Mouse (Mus musculus) kidney, adult 2 months (tissue): Measurements from ENCODE around the gene Ly6g6e. TPM values are rescaled to one million over a fixed set of nuclear protein-coding genes. Genes with fewer than 3 reads are reported as not detected.
A peak's percentile ranks its signal among the peaks of the same experiment; 100 is the strongest.

ENCODE experiments used
- DNase-seq: peaks from one replicate; pipeline ENCODE4 v3.0.0; 2021
- H3K27ac ChIP-seq: fragments of 200-500 bp; 2 replicates; pipeline ENCODE4 v1.5.1; 2012; ENCODE audit warnings: low read depth, low read length, control low read depth, inconsistent platforms; ENCODE audit not compliant: insufficient read depth
- H3K27me3 ChIP-seq: fragments of 200-500 bp; replicated peaks from 2 replicates; pipeline ENCODE4 v1.6.1; 2012; ENCODE audit warnings: mild to moderate bottlenecking, moderate library complexity, low read length, inconsistent platforms; ENCODE audit not compliant: control insufficient read depth, insufficient read depth
- H3K36me3 ChIP-seq: fragments of 200-500 bp; 2 replicates; pipeline ENCODE4 v1.6.1; 2012; ENCODE audit warnings: mild to moderate bottlenecking, moderate library complexity, low read length, inconsistent platforms; ENCODE audit not compliant: control insufficient read depth, insufficient read depth
- H3K4me1 ChIP-seq: fragments of 200-500 bp; 2 replicates; pipeline ENCODE4 v1.6.1; 2011; ENCODE audit warnings: low read length; ENCODE audit not compliant: control insufficient read depth, insufficient read depth
- H3K4me3 ChIP-seq: fragments of 200-500 bp; 2 replicates; pipeline ENCODE4 v1.5.1; 2011; ENCODE audit warnings: mild to moderate bottlenecking, low read depth, low read length, control low read depth; ENCODE audit not compliant: insufficient read depth
- CTCF ChIP-seq: fragments of 200-500 bp; conservative IDR thresholded peaks from 2 replicates; pipeline ENCODE4 v1.5.1; 2011; ENCODE audit warnings: low read depth, mild to moderate bottlenecking, control low read depth, low read length, moderate library complexity, mixed read lengths; ENCODE audit not compliant: insufficient read depth, insufficient read length
- POLR2A ChIP-seq: fragments of 200-500 bp; IDR thresholded peaks from one replicate; pipeline ENCODE4 v1.6.1; 2011; ENCODE audit warnings: low read depth, low read length, control low read depth
- WGBS: fragments of 180-500 bp; shearing (Covaris S2); methylation state at CpG from one replicate; pipeline ENCODE4 v1.1.7; 2018; 5-methylcytosine and 5-hydroxymethylcytosine counted together
- polyA plus RNA-seq: library from polyadenylated mRNA; depleted of rRNA; stranded (reverse); fragments of >200 nt; gene quantifications from 2 replicates; pipeline ENCODE4 v1.2.3, GENCODE M21; 2012

Ly6g6e gene
- polyA plus RNA-seq, 1 experiment = 2.5 TPM

- no peaks in the 10 kb centered on the region for H3K36me3 ChIP-seq
- DNase-seq = no peak
- no peak for TF ChIP-seq POLR2A
- TF ChIP-seq CTCF = no peak
- 76% methylated on average over 17 of the region's 17 CpGs for WGBS
- H3K4me3 ChIP-seq = no peak overlapping the region
- no peak overlapping the region for H3K27ac ChIP-seq
- no peaks in the 10 kb centered on the region for H3K27me3 ChIP-seq
- H3K4me1 ChIP-seq = no peaks in the 10 kb centered on the region; the same call in 1 of the 2 replicates
Observed at GRCm38 (mm10) chr17:35068213-35068914, 8.3 kb upstream of the Ly6g6e start.

- TF ChIP-seq POLR2A (no peak), CTCF (no peak; the same call in 1 of the 2 replicates)
- 67% methylated on average over 6 of the region's 6 CpGs for WGBS
- no peak overlapping the region for H3K27ac ChIP-seq
Observed at GRCm38 (mm10) chr17:35070556-35071229, 6.0 kb upstream of the Ly6g6e start.

GRCm38 (mm10) chr17:35071454-35071853 is 5.2 kb upstream of the Ly6g6e start:
- Histone ChIP-seq H3K4me1 (no peaks in the 10 kb centered on the region), H3K4me3 (no peak overlapping the region), H3K27me3 (no peaks in the 10 kb centered on the region), H3K27ac (no peak overlapping the region), H3K36me3 (no peaks in the 10 kb centered on the region)
- peak; percentile 29 for DNase-seq
- no peak for TF ChIP-seq POLR2A
- no peak for TF ChIP-seq CTCF
- 54% methylated on average over 9 of the region's 9 CpGs for WGBS

More at GRCm38 (mm10) chr17:35070556-35071229, 6.0 kb upstream of the Ly6g6e start:
- Histone ChIP-seq H3K4me3 (no peak overlapping the region), H3K27me3 (no peaks in the 10 kb centered on the region), H3K4me1 (no peaks in the 10 kb centered on the region), H3K36me3 (no peaks in the 10 kb centered on the region)
- no peak for DNase-seq

GRCm38 (mm10) chr17:35074097-35074496 is 2.6 kb upstream of the Ly6g6e start:
- Histone ChIP-seq H3K4me1 (peaks cover 10% of the 10 kb centered on the region; the same call in 1 of the 2 replicates), H3K27me3 (no peaks in the 10 kb centered on the region), H3K36me3 (no peaks in the 10 kb centered on the region), H3K4me3 (no peak overlapping the region), H3K27ac (no peak overlapping the region)
- no peak for DNase-seq
- WGBS = 56% methylated on average over 17 of the region's 17 CpGs
- TF ChIP-seq CTCF = no peak
- no peak for TF ChIP-seq POLR2A

GRCm38 (mm10) chr17:35077285-35077684 is 583 bp downstream of the Ly6g6e start:
- peaks cover 10% of the 10 kb centered on the region; the same call in 1 of the 2 replicates for H3K4me1 ChIP-seq
- no peak for TF ChIP-seq CTCF
- DNase-seq = no peak
- H3K36me3 ChIP-seq = no peaks in the 10 kb centered on the region
- peak overlapping the region; percentile 66 for H3K4me3 ChIP-seq
- no peaks in the 10 kb centered on the region for H3K27me3 ChIP-seq
- 21% methylated on average over 2 of the region's 2 CpGs for WGBS
- peak overlapping the region; percentile 81 for H3K27ac ChIP-seq

- Histone ChIP-seq H3K4me3 (peak within 1 kb of the TSS; percentile 66), H3K36me3 (no peaks in the 10 kb centered on the region), H3K27me3 (no peaks in the 10 kb centered on the region), H3K27ac (peak within 1 kb of the TSS; percentile 81), H3K4me1 (peaks cover 10% of the 10 kb centered on the region; the same call in 1 of the 2 replicates)
- 0% methylated on average over 14 of the region's 14 CpGs for WGBS
- peak; percentile 83 for DNase-seq
- TF ChIP-seq CTCF (peak; percentile 69), POLR2A (peak; percentile 46)
Observed at GRCm38 (mm10) chr17:35077786-35078233, 1.1 kb downstream of the Ly6g6e start, which contains the start of gene Ly6g6d. Ly6g6d (minus strand) TSS chr17:35078065.

GRCm38 (mm10) chr17:35079778-35080177 is 3.1 kb downstream of the Ly6g6e start:
- no peak for DNase-seq
- H3K27me3 ChIP-seq = no peaks in the 10 kb centered on the region
- H3K27ac ChIP-seq = no peak overlapping the region
- TF ChIP-seq POLR2A (no peak), CTCF (no peak)
- peaks cover 10% of the 10 kb centered on the region; the same call in 1 of the 2 replicates for H3K4me1 ChIP-seq
- H3K4me3 ChIP-seq = no peak overlapping the region
- 71% methylated on average over 9 of the region's 9 CpGs for WGBS
- H3K36me3 ChIP-seq = no peaks in the 10 kb centered on the region
